Mouse (Mus musculus): ENCODE measurements at regions not wholly inside any gene's neighbourhood (a gene's known extent, or its start where the extent isn't known, plus 50 kb on each side); places are given as distances from the start of the nearest gene placed in this dataset.
A peak's percentile ranks its signal among the peaks of the same experiment; 100 is the strongest.

DNA sequence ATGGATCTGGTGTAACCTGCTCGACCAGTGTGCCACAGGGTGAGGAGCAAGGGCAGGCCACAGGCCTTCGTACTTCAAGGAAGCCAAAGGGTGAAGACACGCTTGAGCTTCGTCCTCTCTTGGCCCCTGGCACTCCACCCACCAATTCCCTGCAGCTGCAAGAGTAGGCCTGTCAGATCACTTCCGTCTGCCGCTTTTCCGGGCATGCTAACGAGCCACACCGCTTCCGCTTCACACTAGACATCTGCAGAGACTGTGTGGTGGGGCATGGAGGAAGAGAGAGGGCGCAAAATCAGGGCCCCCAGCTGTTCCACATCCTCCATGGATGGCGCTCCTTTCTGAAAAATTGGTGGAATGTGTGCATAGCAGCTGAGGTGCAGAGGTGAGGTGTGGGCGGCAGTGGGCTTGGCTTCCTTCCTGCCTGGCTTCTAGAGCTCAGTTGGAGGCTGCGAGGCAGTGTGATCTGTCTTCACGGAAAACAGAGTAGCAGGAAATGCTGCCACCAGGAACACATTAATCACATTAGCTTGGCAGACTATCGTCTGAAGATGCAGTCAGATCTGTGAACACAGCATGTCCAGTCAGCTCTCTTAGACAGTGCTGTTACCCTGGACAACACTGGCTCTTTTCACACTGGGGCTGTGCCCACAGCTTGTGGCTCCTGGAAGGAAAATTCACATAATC lies 162.3 kb upstream of the Eci2 start:
- no peak overlapping the region for H3K4me3 ChIP-seq (ENCODE audit: low read depth, low read length)
- no peaks in the 10 kb centered on the region for H3K27me3 ChIP-seq (ENCODE audit: control insufficient read depth, insufficient read depth, low read length)
- H3K9me3 ChIP-seq (ENCODE audit: control insufficient read depth, low read length), result no peaks in the 10 kb centered on the region
- H3K4me1 ChIP-seq (ENCODE audit: control insufficient read depth, insufficient read depth, low read length), result peaks cover 7% of the 10 kb centered on the region; the same call in 1 of the 2 replicates
- no peak overlapping the region for H3K4me2 ChIP-seq (ENCODE audit: low read depth, severe bottlenecking)
- no peaks in the 10 kb centered on the region for H3K36me3 ChIP-seq (ENCODE audit: control insufficient read depth, insufficient read depth, low read length)
- DNase-seq (ENCODE audit: low spot score), result peak; percentile 62
- peak overlapping the region; percentile 41; the same call in 1 of the 2 replicates for H3K9ac ChIP-seq (ENCODE audit: low read length)
- WGBS, result 11% methylated on average over 16 of the region's 16 CpGs
- H3K27ac ChIP-seq (replicated peaks; ENCODE audit: low read depth, low read length), result no peak overlapping the region
- 0 out of 2 replicates have a peak, but pooled peaks have one; percentile 51 for ATAC-seq (ENCODE audit: insufficient number of reproducible peaks, low FRiP score, low TSS enrichment, low read depth)

DNA sequence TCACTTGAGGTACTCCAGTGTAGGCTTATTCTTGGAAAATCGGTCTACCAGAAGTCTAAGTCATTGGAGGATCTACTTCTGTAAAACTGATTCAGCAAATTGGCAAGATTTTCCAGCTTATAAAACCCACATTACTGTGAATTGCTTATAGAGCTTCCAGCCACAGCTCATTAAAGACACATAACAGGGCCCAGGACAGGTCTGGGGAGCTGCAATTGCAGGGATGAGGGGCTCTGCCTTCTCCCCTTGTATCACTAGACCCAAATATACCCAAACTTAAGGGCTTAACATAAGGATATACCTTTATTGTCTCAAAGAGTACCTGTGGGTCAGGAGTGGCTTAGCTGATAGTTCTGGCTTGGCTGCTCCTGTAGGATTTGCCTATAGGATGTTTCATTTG lies 175.2 kb upstream of the Eci2 start:
- DNase-seq (ENCODE audit: low spot score) (no peak), ATAC-seq (ENCODE audit: insufficient number of reproducible peaks, low FRiP score, low TSS enrichment, low read depth) (no peak)
- no peak overlapping the region for H3K9ac ChIP-seq (ENCODE audit: low read length)
- H3K27ac ChIP-seq (replicated peaks; ENCODE audit: low read depth, low read length), result no peak overlapping the region
- H3K27me3 ChIP-seq (ENCODE audit: control insufficient read depth, insufficient read depth, low read length), result no peaks in the 10 kb centered on the region
- no peak overlapping the region for H3K4me3 ChIP-seq (ENCODE audit: low read depth, low read length)
- H3K9me3 ChIP-seq (ENCODE audit: control insufficient read depth, low read length), result no peaks in the 10 kb centered on the region
- no peaks in the 10 kb centered on the region for H3K36me3 ChIP-seq (ENCODE audit: control insufficient read depth, insufficient read depth, low read length)
- WGBS, result 74% methylated on average over 1 of the region's 1 CpGs
- no peaks in the 10 kb centered on the region for H3K4me1 ChIP-seq (ENCODE audit: control insufficient read depth, insufficient read depth, low read length)
- no peak overlapping the region for H3K4me2 ChIP-seq (ENCODE audit: low read depth, severe bottlenecking)

DNA sequence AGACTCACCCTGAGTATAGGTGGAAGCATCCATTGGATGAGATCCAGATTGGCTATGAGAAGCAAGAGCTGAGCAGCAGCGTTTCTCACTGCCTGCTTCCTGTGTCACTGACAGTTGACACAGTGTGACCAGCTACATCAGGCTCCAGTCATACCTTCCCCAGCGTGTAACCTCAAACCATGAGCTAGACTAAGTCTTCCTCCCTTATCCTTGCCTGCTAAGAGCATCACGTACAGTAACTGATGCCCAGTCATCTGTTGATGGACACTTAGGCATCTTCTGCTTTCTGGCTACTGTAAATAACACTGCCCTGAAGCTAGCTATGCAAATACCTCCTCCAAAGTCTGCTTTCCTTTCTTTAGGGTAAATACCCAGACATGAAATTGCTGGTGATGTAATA lies 181.4 kb upstream of the Eci2 start:
- Histone ChIP-seq H3K4me1 (ENCODE audit: control insufficient read depth, insufficient read depth, low read length) (no peaks in the 10 kb centered on the region), H3K36me3 (ENCODE audit: control insufficient read depth, insufficient read depth, low read length) (no peaks in the 10 kb centered on the region), H3K4me2 (ENCODE audit: low read depth, severe bottlenecking) (no peak overlapping the region), H3K9ac (ENCODE audit: low read length) (no peak overlapping the region), H3K9me3 (ENCODE audit: control insufficient read depth, low read length) (no peaks in the 10 kb centered on the region), H3K27me3 (ENCODE audit: control insufficient read depth, insufficient read depth, low read length) (no peaks in the 10 kb centered on the region), H3K4me3 (ENCODE audit: low read depth, low read length) (no peak overlapping the region), H3K27ac (replicated peaks; ENCODE audit: low read depth, low read length) (no peak overlapping the region)
- WGBS, result 80% methylated on average over 3 of the region's 3 CpGs
- DNase-seq (ENCODE audit: low spot score) (no peak), ATAC-seq (ENCODE audit: insufficient number of reproducible peaks, low FRiP score, low TSS enrichment, low read depth) (no peak)

GRCm38 (mm10) chr13:35209551-35209950 lies 182.7 kb upstream of the Eci2 start:
- Histone ChIP-seq H3K4me2 (ENCODE audit: low read depth, severe bottlenecking) (no peak overlapping the region), H3K36me3 (ENCODE audit: control insufficient read depth, insufficient read depth, low read length) (no peaks in the 10 kb centered on the region), H3K4me1 (ENCODE audit: control insufficient read depth, insufficient read depth, low read length) (no peaks in the 10 kb centered on the region), H3K4me3 (ENCODE audit: low read depth, low read length) (no peak overlapping the region), H3K27ac (replicated peaks; ENCODE audit: low read depth, low read length) (no peak overlapping the region), H3K9ac (ENCODE audit: low read length) (no peak overlapping the region), H3K9me3 (ENCODE audit: control insufficient read depth, low read length) (no peaks in the 10 kb centered on the region), H3K27me3 (ENCODE audit: control insufficient read depth, insufficient read depth, low read length) (no peaks in the 10 kb centered on the region)
- WGBS, result 64% methylated on average over 4 of the region's 4 CpGs
- ATAC-seq (ENCODE audit: insufficient number of reproducible peaks, low FRiP score, low TSS enrichment, low read depth), result no peak
- DNase-seq (ENCODE audit: low spot score), result no peak

- Histone ChIP-seq H3K27me3 (ENCODE audit: control insufficient read depth, insufficient read depth, low read length) (no peaks in the 10 kb centered on the region), H3K4me2 (ENCODE audit: low read depth, severe bottlenecking) (no peak overlapping the region), H3K36me3 (ENCODE audit: control insufficient read depth, insufficient read depth, low read length) (no peaks in the 10 kb centered on the region), H3K27ac (replicated peaks; ENCODE audit: low read depth, low read length) (no peak overlapping the region), H3K9ac (ENCODE audit: low read length) (no peak overlapping the region), H3K9me3 (ENCODE audit: control insufficient read depth, low read length) (no peaks in the 10 kb centered on the region), H3K4me1 (ENCODE audit: control insufficient read depth, insufficient read depth, low read length) (no peaks in the 10 kb centered on the region), H3K4me3 (ENCODE audit: low read depth, low read length) (no peak overlapping the region)
- 92% methylated on average over 9 of the region's 9 CpGs for WGBS
- DNase-seq (ENCODE audit: low spot score) (no peak), ATAC-seq (ENCODE audit: insufficient number of reproducible peaks, low FRiP score, low TSS enrichment, low read depth) (no peak)
These were observed 184.9 kb upstream of the Eci2 start for GRCm38 (mm10) chr13:35211834-35212233.

- no peaks in the 10 kb centered on the region for H3K27me3 ChIP-seq (ENCODE audit: control insufficient read depth, insufficient read depth, low read length)
- no peaks in the 10 kb centered on the region for H3K9me3 ChIP-seq (ENCODE audit: control insufficient read depth, low read length)
- no peaks in the 10 kb centered on the region for H3K4me1 ChIP-seq (ENCODE audit: control insufficient read depth, insufficient read depth, low read length)
- no peak overlapping the region for H3K4me3 ChIP-seq (ENCODE audit: low read depth, low read length)
- H3K9ac ChIP-seq (ENCODE audit: low read length), result no peak overlapping the region
- H3K27ac ChIP-seq (replicated peaks; ENCODE audit: low read depth, low read length), result no peak overlapping the region
- ATAC-seq (ENCODE audit: insufficient number of reproducible peaks, low FRiP score, low TSS enrichment, low read depth) (no peak), DNase-seq (ENCODE audit: low spot score) (no peak)
- no peak overlapping the region for H3K4me2 ChIP-seq (ENCODE audit: low read depth, severe bottlenecking)
- WGBS, result 92% methylated on average over 4 of the region's 4 CpGs
- H3K36me3 ChIP-seq (ENCODE audit: control insufficient read depth, insufficient read depth, low read length), result no peaks in the 10 kb centered on the region
These were observed 185.4 kb upstream of the Eci2 start for GRCm38 (mm10) chr13:35212276-35212675.

DNA sequence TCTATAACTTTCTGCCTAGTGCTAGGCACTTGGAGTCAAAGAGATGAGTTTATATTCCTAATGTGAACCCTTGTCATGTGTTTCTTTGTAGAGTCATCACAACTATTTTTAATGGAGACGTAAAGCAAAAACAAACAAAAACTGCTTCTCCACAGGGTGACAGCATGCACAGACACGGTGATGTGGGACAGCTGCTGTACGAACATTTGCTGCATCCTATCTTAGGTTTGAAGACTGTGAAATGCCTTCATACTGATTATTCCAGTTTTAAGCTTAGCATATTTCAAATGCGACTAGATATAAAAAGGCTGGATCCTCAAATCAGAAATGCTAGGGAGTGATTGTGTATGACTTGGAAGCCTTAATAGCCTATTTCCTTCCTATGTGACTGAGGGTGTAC lies 187.3 kb upstream of the Eci2 start:
- no peak for DNase-seq (ENCODE audit: low spot score)
- WGBS, result 90% methylated on average over 4 of the region's 4 CpGs
- Histone ChIP-seq H3K4me3 (ENCODE audit: low read depth, low read length) (no peak overlapping the region), H3K9me3 (ENCODE audit: control insufficient read depth, low read length) (no peaks in the 10 kb centered on the region), H3K27me3 (ENCODE audit: control insufficient read depth, insufficient read depth, low read length) (no peaks in the 10 kb centered on the region), H3K27ac (replicated peaks; ENCODE audit: low read depth, low read length) (no peak overlapping the region), H3K36me3 (ENCODE audit: control insufficient read depth, insufficient read depth, low read length) (no peaks in the 10 kb centered on the region), H3K4me1 (ENCODE audit: control insufficient read depth, insufficient read depth, low read length) (no peaks in the 10 kb centered on the region), H3K4me2 (ENCODE audit: low read depth, severe bottlenecking) (no peak overlapping the region), H3K9ac (ENCODE audit: low read length) (no peak overlapping the region)
- ATAC-seq (ENCODE audit: insufficient number of reproducible peaks, low FRiP score, low TSS enrichment, low read depth), result no peak

DNA sequence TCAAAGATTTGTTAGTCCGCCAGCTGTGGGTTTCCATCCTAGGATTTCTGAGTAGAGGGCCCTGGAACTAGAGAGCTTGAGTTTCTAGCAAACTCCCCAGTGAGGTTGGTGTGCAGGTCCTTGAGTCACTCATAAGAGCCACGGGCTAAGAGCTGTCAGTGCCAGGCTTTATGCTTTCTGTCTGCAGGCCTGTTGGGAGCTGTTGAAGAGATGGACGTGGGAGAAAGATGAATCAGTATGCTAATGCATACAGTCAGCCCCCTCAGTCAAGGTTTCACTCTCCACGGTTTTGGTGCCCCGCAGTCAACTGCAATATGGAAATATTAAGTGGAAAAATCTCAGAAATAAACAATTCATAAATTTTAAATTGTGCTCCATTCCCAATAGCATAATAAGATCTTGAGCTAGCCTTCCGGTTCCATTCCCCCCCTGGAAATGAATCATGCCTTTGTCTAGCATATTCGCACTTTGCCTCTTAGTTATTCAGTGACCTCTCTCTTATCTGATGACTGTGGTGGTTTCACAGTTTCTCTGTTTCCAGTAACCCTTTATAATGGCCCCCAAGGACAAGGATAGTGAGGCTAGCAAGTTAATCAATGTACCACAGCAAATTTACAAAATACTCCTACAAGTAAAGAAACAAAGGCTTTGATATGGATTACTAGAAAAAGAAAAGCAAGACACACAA lies 199.4 kb upstream of the Eci2 start:
- H3K9ac ChIP-seq (ENCODE audit: low read length), result no peak overlapping the region
- H3K9me3 ChIP-seq (ENCODE audit: control insufficient read depth, low read length), result no peaks in the 10 kb centered on the region
- H3K4me2 ChIP-seq (ENCODE audit: low read depth, severe bottlenecking), result no peak overlapping the region
- H3K4me1 ChIP-seq (ENCODE audit: control insufficient read depth, insufficient read depth, low read length), result no peaks in the 10 kb centered on the region
- no peak for DNase-seq (ENCODE audit: low spot score)
- no peak overlapping the region for H3K27ac ChIP-seq (replicated peaks; ENCODE audit: low read depth, low read length)
- 84% methylated on average over 7 of the region's 7 CpGs for WGBS
- no peak overlapping the region for H3K4me3 ChIP-seq (ENCODE audit: low read depth, low read length)
- ATAC-seq (ENCODE audit: insufficient number of reproducible peaks, low FRiP score, low TSS enrichment, low read depth), result no peak
- H3K27me3 ChIP-seq (ENCODE audit: control insufficient read depth, insufficient read depth, low read length), result no peaks in the 10 kb centered on the region
- H3K36me3 ChIP-seq (ENCODE audit: control insufficient read depth, insufficient read depth, low read length), result no peaks in the 10 kb centered on the region

All from limb, embryonic 11.5 days (tissue).